Mouse (Mus musculus) urinary bladder, postnatal 14 days (tissue): ENCODE measurements around the gene Nek1.
A peak's percentile ranks its signal among the peaks of the same experiment; 100 is the strongest.

Source experiments
- DNase-seq: peaks from one replicate; pipeline ENCODE4 v3.0.0; 2021; ENCODE audit warnings: low spot score

The Nek1 gene

GRCm38 (mm10) chr8:60992910-60993638, at the start of gene Nek1:
Gene Nek1, plus strand, starts transcription at chr8:60993195.
- peak; percentile 98 for DNase-seq

- no peak for DNase-seq
These were observed 45.5 kb upstream of the Nek1 start for GRCm38 (mm10) chr8:60947503-60947902.

DNA sequence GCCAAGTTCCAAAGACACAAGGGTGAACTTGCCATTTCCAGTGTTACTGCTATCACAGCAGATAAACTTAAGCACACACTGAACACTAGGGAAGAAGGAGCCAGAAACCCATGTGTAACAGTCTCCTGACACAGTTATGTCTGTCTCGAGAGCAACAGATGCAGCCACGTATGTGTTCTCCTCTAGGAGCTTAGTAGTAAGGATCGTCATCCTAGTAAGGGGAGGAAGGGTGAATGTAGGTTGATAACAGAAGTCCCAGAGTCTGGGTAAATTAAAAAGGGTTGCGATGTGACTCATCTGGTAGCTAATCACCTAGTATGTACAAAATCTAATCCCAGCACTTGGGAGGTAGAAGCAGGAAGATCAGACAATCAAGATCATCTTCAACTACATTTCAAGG, 43.1 kb upstream of the Nek1 start:
- no peak for DNase-seq

DNA sequence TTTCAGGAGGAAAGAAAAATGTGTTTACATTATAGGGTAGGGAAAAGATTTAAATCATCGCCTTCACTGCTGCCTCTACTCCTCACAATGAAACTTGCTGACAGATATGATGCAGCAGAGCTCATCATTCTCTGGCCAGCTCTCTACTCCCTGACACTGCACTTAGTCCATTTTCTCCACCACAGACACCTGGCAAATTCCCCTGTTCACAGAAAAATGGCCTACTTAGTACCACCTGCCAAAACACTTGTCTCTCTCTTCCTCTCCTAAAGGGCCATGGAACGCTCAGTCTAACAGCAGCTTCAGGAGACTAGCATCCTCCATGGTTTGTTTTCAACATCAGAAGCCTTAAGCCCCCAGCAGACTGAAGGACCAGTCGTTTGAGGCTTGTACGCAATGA, 41.7 kb upstream of the Nek1 start:
- no peak for DNase-seq

DNA sequence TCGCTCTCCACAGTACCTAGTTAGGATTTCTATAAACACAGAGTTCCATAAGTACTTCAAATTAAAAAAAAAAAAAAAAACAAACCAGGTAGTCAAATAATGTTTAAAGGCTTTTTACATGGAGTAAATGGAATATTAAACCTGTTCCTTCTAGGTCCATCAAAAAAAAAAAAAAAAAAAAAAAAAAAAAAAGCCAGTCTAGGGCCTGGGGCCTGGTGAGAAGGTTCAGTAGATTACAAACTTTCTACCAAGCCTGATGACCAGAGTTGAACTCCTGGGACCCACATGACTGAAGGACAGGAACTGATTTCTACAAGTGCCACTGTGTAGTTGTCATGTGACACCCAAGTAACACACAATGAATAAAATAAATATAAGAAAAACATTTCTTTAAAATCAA, 41.2 kb upstream of the Nek1 start:
- DNase-seq, result no peak

DNA sequence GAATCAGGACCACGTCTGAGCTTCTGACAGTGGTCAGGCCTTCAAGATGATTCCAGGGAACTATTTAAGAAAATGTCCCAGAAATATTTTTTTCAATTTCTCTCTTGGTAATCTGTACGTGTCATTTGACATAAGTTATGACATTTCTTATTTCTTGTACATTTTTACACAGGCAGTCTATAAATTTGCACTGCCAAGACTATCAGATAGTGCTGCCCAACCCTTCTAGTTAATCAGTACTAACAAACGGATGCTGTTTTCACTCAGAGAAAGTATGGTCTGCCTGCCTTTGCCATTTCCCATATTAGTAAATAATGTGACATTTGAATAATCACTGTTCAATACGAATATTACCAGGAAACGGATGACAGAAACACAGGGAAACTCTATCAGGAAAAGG, 40.2 kb upstream of the Nek1 start:
- no peak for DNase-seq

DNA sequence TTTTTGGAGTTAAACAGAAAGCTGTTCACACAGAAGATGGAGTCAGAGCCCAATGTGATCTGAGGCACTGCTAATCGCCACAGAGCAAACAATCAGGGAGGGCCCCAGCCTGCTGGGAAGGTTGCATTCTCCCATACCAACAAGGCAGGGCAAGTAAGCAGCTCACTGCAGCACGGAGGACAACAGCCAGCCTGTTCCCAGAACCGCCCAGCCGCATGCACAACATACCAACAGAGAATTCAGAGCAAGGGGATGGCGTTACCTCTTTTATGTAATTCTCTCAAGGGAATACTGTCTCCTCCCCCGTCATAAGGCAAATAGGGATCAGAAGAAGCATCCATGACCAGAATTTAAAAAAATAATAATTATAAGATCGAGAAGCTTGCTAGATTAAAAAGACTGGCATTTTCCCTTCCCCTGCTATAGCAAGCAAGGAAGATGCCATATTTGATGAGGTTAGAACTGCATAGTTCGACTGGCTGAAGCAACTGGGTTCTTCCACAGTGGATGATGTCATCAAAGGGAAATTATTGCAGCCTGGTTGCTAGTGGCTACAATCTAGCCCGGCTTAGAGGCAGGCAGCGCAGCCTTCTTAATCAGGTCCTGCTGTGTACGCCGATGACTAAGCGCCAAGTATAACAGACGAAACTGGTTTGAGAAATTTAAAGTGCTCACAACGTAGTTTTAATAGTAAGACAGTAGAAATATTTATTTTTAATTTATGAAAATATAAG, 38.5 kb upstream of the Nek1 start:
- DNase-seq, result peak; percentile 82

DNA sequence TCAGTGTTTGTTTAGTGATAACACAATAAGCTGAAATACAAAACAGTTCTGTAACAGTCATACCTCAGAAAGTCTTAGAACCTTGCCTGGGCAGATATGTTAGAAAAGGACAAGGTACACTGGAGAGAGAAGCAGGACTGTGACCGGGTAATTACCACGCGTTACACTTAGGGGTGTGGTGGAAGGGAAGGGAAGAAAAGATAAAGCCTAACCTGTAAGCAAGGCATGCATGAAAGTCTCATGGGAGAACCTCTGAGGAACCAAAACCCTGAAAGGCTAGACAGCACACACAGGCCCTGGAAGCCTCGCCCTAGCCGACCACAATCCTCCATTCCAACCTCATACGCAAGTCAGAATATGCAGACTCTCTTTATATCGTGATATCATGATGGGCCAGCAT, 36.1 kb upstream of the Nek1 start:
- no peak for DNase-seq

DNA sequence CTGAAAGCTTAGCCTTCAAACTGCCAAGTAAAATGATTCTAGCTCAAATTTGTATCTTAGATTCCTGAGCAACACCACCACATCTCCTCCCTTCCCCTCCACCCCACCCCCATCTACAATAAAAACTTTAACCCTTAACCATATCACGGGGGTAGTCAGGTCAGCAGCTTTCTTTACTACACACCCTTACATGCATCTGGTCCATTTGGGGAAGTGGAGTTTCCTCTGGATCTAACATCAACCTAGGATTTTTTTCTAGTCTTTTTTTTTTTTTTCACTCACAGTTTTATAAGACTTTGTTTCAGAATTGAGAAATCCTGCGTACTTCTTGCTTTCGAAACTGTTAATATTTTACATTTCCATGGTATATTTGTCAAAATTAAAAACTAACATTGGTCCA, 30.2 kb upstream of the Nek1 start:
- DNase-seq, result no peak

GRCm38 (mm10) chr8:60963931-60964330, 29.1 kb upstream of the Nek1 start:
- DNase-seq, result no peak

DNA sequence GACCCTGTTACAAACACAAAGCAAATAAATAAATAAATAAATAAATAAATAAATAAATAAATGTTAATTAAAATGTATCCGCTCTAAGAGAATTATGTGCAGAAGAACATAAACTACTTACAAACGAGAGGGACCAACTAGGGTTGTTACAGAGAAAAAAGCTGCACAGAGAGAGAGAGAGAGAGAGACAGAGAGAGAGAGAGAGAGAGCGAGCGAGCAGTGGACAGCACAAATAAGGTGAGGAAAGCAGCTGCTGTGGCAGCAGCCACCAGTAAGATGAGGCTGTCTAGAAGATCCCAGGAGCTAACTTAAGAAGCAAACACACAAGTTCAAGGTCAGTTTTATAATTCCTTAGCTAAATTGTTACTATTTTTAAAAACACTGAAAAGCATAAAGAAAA, 28.5 kb upstream of the Nek1 start:
- no peak for DNase-seq

DNA sequence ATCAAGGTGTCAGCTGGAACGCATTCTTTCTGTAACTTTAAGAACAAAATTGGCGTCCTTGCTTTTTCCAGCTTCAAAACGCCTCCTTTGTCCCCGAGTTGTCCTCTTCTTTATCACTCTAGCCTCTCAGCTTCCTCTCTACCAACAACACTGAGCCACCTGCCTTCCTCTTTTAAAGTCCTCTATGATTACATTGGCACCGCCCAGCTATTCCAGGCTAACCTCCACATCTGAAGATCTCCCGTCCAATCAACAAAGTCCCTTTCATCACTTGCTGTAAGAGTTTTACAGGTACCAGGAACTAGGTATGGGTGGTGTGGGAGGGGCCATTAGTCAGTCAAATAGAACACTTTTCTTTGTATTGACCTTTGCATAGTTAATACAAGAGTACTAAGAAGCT, 27.7 kb upstream of the Nek1 start:
- DNase-seq, result no peak

- DNase-seq, result no peak
These were observed 27.3 kb upstream of the Nek1 start for GRCm38 (mm10) chr8:60965741-60966140.

DNA sequence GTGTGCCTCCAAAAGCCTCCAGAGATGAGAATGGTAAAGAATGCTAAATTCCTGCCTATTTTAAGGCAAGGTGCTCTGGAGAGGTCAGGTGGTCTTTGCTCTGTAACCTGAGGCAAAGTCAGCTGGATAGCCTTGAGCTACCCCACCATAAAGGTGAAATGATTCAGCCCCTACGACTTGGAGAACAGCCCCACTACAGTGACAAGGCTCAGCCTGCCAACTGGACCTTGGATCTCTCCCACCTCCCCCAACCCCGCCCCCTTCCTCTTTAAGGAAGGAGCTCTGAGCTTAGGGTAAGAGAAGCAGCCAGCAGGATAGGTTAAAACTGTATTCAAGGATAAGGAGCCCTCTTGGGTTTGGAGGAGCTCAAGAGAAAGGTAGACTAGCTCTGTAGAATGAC, 23.9 kb upstream of the Nek1 start:
- DNase-seq, result no peak

- DNase-seq, result peak; percentile 24
These were observed 21.2 kb upstream of the Nek1 start for GRCm38 (mm10) chr8:60971808-60972207.

DNA sequence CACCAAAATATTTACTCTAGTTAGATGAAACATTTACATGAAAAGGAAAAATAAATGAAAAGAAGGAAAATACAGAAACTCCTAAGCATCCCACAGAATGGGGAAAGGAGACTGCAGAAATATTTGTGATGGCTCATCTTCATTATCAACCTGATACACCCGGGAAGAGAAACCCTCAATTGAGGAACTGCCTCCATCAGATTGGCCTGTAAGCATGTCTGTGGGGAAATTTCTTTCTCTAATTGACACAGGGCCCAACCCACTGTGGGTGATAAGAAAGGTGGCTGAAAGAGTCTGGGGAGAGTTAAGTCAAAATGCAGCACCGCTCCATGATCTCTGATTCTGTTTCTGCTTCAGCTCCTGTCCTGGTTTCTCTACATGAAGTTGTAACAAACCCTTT, 19.5 kb upstream of the Nek1 start:
- no peak for DNase-seq

- DNase-seq, result no peak
These were observed 18.2 kb upstream of the Nek1 start for GRCm38 (mm10) chr8:60974837-60975236.

- DNase-seq, result no peak
These were observed 16.2 kb upstream of the Nek1 start for GRCm38 (mm10) chr8:60976818-60977217.

GRCm38 (mm10) chr8:60978496-60978895, 14.5 kb upstream of the Nek1 start:
- DNase-seq, result no peak

DNA sequence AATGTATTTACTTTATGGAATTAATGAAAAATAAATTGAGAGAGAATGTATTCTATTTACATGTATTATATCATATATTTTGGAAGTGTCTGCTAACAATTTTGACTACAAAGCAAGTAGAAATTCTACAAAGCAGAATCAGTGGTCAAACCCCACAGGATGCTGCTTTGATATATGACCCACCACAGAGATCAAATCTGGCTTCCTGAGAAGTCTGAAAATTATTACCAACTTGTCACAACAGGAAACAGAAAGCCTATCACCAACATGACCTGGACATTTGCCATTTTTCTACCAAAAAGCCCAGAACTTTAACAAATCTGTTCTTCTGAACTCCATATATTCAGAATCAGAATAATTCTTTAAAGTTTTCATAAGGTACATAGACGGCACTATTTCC, 11.6 kb upstream of the Nek1 start:
- DNase-seq, result no peak

GRCm38 (mm10) chr8:60982701-60983687, 10.0 kb upstream of the Nek1 start, which contains the start of gene Clcn3:
Gene Clcn3, minus strand, starts transcription at chr8:60983300.
- DNase-seq, result peak; percentile 99

- DNase-seq, result peak; percentile 82
These were observed 9.3 kb upstream of the Nek1 start for GRCm38 (mm10) chr8:60983688-60984079.
